Mouse (Mus musculus): ENCODE measurements around the gene Ucp3. TPM values are rescaled to one million over a fixed set of nuclear protein-coding genes. Genes with fewer than 3 reads are reported as not detected.

Ucp3 gene
- polyA plus RNA-seq, 1 experiment from 2014 or later, result 1.4 TPM

DNA sequence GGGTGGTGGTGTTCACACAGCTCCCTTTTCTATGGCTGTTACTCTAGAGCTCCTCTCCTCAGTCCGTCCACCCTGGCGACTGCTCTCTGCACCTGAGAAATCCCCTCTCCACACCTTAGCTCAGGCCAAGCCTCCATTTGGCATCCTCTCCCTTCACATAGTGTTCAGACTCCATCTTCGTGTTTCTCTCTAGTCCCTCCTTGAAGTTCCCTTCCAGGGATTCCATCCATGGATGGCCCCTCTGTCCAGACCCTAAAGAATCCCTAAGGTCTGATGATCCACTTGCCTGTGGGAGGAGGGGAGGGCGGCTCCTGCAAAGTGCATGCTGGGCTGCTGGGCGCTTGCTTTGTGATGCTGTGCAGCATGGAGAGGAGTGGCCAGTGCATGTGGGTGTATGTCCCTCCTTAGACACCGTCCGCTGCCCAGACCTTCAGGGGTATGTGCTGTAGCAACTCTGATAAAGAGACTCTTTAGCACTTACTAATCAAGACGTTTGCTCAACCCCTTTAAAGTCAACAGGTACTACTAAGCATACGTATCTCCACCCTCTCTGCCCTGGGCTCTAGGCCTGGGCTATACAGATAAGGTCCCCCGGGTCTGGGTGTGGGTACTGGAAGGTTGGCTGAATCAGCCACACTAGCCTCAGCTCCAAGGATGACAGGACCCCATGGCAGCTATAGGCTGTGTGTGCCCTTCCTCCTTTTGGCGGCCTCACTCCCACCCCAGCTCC, 5.8 kb upstream of the Ucp3 start:
- no peak overlapping the region for H3K9ac ChIP-seq (ENCODE audit: low read length)
- peak; percentile 80 for DNase-seq (ENCODE audit: low spot score)
- H3K4me1 ChIP-seq (replicated peaks; ENCODE audit: control insufficient read depth, insufficient read depth), result peaks cover 11% of the 10 kb centered on the region
- TF ChIP-seq EP300 (optimal IDR thresholded peaks at IDR 0.05) (no peak), CTCF (IDR thresholded peaks at IDR 0.05; ENCODE audit: low read depth) (no peak)
- peak overlapping the region; percentile 17; the same call in 1 of the 2 replicates for H3K4me2 ChIP-seq (replicated peaks; ENCODE audit: low read depth)
- H3K27me3 ChIP-seq (ENCODE audit: control insufficient read depth, insufficient read depth, low read length), result no peaks in the 10 kb centered on the region
- no peaks in the 10 kb centered on the region for H3K36me3 ChIP-seq (ENCODE audit: control insufficient read depth, insufficient read depth, low read length)
- ATAC-seq (ENCODE audit: low FRiP score, low TSS enrichment), result peak; percentile 85
- 70% methylated on average over 11 of the region's 11 CpGs for WGBS
- H3K9me3 ChIP-seq (ENCODE audit: control insufficient read depth, low read length), result no peaks in the 10 kb centered on the region
- peak overlapping the region; percentile 92 for H3K27ac ChIP-seq (replicated peaks)
- no peak overlapping the region for H3K4me3 ChIP-seq (ENCODE audit: low read depth, low read length)

DNA sequence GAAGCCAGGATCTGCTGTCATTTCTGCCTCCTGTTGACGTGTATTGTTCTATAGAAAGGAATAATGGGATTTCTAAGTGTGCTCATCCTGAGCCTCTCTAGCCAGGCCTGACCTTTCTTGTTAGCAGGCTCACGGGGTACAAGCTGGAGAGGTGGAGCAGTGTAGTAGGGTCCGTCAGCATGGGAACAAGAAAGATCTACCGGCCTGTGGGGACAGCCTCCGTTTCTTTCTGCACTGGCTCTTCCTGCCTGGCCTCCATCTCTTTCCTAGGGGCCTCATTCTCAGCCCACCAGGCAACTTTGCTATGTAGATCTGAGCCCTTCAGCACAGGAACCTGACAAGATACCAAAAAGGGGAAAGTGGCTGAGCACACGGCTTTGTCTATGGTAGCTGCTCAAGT, 4.0 kb upstream of the Ucp3 start:
- Histone ChIP-seq H3K4me2 (replicated peaks; ENCODE audit: low read depth) (no peak overlapping the region), H3K27me3 (ENCODE audit: control insufficient read depth, insufficient read depth, low read length) (no peaks in the 10 kb centered on the region), H3K36me3 (ENCODE audit: control insufficient read depth, insufficient read depth, low read length) (no peaks in the 10 kb centered on the region), H3K9me3 (ENCODE audit: control insufficient read depth, low read length) (no peaks in the 10 kb centered on the region), H3K4me1 (replicated peaks; ENCODE audit: control insufficient read depth, insufficient read depth) (peaks cover 11% of the 10 kb centered on the region), H3K4me3 (ENCODE audit: low read depth, low read length) (no peak overlapping the region), H3K27ac (replicated peaks) (no peak overlapping the region), H3K9ac (ENCODE audit: low read length) (no peak overlapping the region)
- DNase-seq (ENCODE audit: low spot score) (no peak), ATAC-seq (ENCODE audit: low FRiP score, low TSS enrichment) (no peak)
- 89% methylated on average over 6 of the region's 6 CpGs for WGBS
- no peak for TF ChIP-seq CTCF (IDR thresholded peaks at IDR 0.05; ENCODE audit: low read depth)
- no peak for TF ChIP-seq EP300 (optimal IDR thresholded peaks at IDR 0.05)

DNA sequence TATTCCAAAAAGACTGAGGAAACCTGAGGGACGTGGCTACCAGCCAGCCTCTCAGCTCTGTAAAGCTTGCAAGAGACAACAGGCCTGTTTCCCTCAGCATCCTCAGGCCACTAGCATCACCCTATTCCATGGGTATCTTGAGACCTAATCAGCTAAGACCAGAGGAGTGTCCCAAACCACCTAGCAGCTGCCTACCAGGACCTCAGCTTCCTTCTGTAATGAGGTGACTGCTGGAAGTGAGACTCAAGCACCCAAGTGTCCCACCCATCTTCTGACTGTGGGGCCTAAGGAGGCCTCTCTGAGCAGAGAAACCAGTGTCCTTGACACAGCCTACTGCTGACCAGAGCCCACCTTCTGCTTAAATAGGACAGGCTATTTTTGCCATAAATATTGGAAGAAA, 3.3 kb upstream of the Ucp3 start:
- Histone ChIP-seq H3K9ac (ENCODE audit: low read length) (no peak overlapping the region), H3K4me2 (replicated peaks; ENCODE audit: low read depth) (no peak overlapping the region), H3K4me1 (replicated peaks; ENCODE audit: control insufficient read depth, insufficient read depth) (peaks cover 11% of the 10 kb centered on the region), H3K9me3 (ENCODE audit: control insufficient read depth, low read length) (no peaks in the 10 kb centered on the region), H3K27ac (replicated peaks) (no peak overlapping the region), H3K36me3 (ENCODE audit: control insufficient read depth, insufficient read depth, low read length) (no peaks in the 10 kb centered on the region), H3K27me3 (ENCODE audit: control insufficient read depth, insufficient read depth, low read length) (no peaks in the 10 kb centered on the region), H3K4me3 (ENCODE audit: low read depth, low read length) (no peak overlapping the region)
- DNase-seq (ENCODE audit: low spot score), result no peak
- 94% methylated on average over 1 of the region's 1 CpGs for WGBS
- TF ChIP-seq EP300 (optimal IDR thresholded peaks at IDR 0.05), result no peak
- TF ChIP-seq CTCF (IDR thresholded peaks at IDR 0.05; ENCODE audit: low read depth), result no peak
- ATAC-seq (ENCODE audit: low FRiP score, low TSS enrichment), result no peak

DNA sequence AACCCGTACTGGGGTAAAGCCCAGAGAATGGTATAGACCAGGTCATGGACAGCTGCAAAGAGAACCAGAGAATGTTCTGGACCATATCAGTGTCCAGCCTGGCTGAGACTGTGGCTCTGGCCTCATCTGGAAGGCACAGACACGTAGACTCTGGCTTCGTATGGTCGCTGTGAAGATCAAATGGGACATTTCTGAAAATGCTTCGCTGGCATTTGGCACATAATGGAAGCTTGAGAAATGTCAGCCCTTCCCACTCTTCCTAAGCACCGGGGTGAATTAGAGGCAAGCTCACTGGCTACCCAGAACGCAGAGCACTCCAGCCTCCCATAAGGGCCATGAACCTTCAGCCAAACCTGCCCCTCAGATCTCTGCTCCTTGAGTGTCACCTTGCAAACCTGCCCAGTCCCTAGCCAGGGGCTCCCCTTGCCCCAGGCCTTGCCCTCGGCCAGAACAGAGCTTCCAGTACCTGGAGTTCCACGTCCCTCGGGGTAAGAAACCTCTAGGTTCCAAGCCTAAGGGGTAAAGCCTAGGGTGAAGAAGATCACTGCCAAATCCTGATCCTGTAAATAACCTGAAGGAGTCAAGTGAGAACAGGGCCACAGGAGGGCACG, 1.9 kb upstream of the Ucp3 start:
- Histone ChIP-seq H3K27me3 (ENCODE audit: control insufficient read depth, insufficient read depth, low read length) (no peaks in the 10 kb centered on the region), H3K4me1 (replicated peaks; ENCODE audit: control insufficient read depth, insufficient read depth) (peaks cover 7% of the 10 kb centered on the region; the same call in 1 of the 2 replicates), H3K36me3 (ENCODE audit: control insufficient read depth, insufficient read depth, low read length) (no peaks in the 10 kb centered on the region), H3K27ac (replicated peaks) (no peak overlapping the region), H3K9me3 (ENCODE audit: control insufficient read depth, low read length) (no peaks in the 10 kb centered on the region), H3K4me3 (ENCODE audit: low read depth, low read length) (no peak overlapping the region), H3K9ac (ENCODE audit: low read length) (no peak overlapping the region), H3K4me2 (replicated peaks; ENCODE audit: low read depth) (no peak overlapping the region)
- DNase-seq (ENCODE audit: low spot score), result no peak
- ATAC-seq (ENCODE audit: low FRiP score, low TSS enrichment), result no peak
- WGBS, result 91% methylated on average over 11 of the region's 11 CpGs
- TF ChIP-seq CTCF (IDR thresholded peaks at IDR 0.05; ENCODE audit: low read depth), result no peak
- no peak for TF ChIP-seq EP300 (optimal IDR thresholded peaks at IDR 0.05)

DNA sequence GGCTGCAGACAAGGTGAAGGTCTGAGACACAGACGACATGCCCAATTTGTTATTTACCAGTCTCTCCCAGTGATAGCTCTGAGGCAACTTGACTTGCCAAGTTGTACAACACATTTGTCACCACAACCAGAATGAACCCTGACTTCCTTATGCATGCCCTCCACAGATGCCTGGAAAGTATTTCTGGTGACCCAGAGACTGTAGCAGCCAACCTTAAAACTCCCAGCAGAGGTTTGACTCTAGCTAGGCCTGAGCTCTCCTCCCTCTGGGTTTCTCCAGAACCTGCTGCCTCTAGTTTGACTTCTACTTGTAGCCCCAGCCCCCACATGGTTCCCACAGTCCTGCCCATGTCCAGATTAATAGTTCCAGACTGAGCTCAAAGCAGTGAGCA, 1.4 kb upstream of the Ucp3 start:
- no peak overlapping the region for H3K4me3 ChIP-seq (ENCODE audit: low read depth, low read length)
- TF ChIP-seq EP300 (optimal IDR thresholded peaks at IDR 0.05) (no peak), CTCF (IDR thresholded peaks at IDR 0.05; ENCODE audit: low read depth) (no peak)
- 88% methylated on average over 1 of the region's 1 CpGs for WGBS
- no peak overlapping the region for H3K9ac ChIP-seq (ENCODE audit: low read length)
- ATAC-seq (ENCODE audit: low FRiP score, low TSS enrichment) (no peak), DNase-seq (ENCODE audit: low spot score) (no peak)
- H3K27me3 ChIP-seq (ENCODE audit: control insufficient read depth, insufficient read depth, low read length), result no peaks in the 10 kb centered on the region
- no peak overlapping the region for H3K27ac ChIP-seq (replicated peaks)
- H3K9me3 ChIP-seq (ENCODE audit: control insufficient read depth, low read length), result no peaks in the 10 kb centered on the region
- H3K4me1 ChIP-seq (replicated peaks; ENCODE audit: control insufficient read depth, insufficient read depth), result peaks cover 4% of the 10 kb centered on the region; the same call in 1 of the 2 replicates
- no peaks in the 10 kb centered on the region for H3K36me3 ChIP-seq (ENCODE audit: control insufficient read depth, insufficient read depth, low read length)
- no peak overlapping the region for H3K4me2 ChIP-seq (replicated peaks; ENCODE audit: low read depth)

DNA sequence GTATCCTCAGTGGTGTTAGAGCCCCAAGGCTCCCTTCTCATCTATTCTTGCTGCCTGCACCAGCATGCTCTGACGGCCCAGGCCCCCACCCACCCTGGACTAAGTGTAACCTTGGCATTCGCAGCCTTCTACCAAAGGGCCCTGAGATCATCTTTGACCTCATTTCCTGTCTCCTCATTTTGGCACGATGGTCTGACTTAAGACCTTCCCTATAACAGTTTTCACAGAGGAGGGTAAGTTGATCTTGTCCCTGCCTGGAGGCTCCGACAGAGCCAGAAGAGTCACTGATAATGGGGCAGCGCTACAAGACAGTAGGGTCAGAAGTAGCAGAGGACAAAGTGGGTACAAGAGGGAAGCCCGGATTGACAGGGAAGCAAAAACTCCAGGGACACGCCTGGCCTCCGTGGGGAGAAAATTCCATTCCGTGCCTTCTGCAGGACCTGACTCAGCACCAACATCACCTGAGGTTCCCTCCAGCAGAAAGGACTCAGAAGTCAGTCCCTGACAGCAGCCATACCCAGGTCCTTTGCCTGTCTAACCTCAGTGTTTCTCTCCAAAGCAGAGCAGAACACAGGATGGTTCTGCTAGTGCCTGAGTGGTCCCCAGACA, 1.2 kb downstream of the Ucp3 start:
- H3K27me3 ChIP-seq (ENCODE audit: control insufficient read depth, insufficient read depth, low read length), result no peaks in the 10 kb centered on the region
- H3K9me3 ChIP-seq (ENCODE audit: control insufficient read depth, low read length), result no peaks in the 10 kb centered on the region
- DNase-seq (ENCODE audit: low spot score), result no peak
- ATAC-seq (ENCODE audit: low FRiP score, low TSS enrichment), result no peak
- H3K36me3 ChIP-seq (ENCODE audit: control insufficient read depth, insufficient read depth, low read length), result no peaks in the 10 kb centered on the region
- H3K27ac ChIP-seq (replicated peaks), result no peak overlapping the region
- peaks cover 4% of the 10 kb centered on the region; the same call in 1 of the 2 replicates for H3K4me1 ChIP-seq (replicated peaks; ENCODE audit: control insufficient read depth, insufficient read depth)
- WGBS, result 71% methylated on average over 9 of the region's 9 CpGs
- no peak overlapping the region for H3K4me3 ChIP-seq (ENCODE audit: low read depth, low read length)
- no peak for TF ChIP-seq EP300 (optimal IDR thresholded peaks at IDR 0.05)
- TF ChIP-seq CTCF (IDR thresholded peaks at IDR 0.05; ENCODE audit: low read depth), result no peak
- no peak overlapping the region for H3K4me2 ChIP-seq (replicated peaks; ENCODE audit: low read depth)
- H3K9ac ChIP-seq (ENCODE audit: low read length), result no peak overlapping the region
